Mouse (Mus musculus): ENCODE measurements at regions not wholly inside any gene's neighbourhood (a gene's known extent, or its start where the extent isn't known, plus 50 kb on each side); places are given as distances from the start of the nearest gene placed in this dataset.
A peak's percentile ranks its signal among the peaks of the same experiment; 100 is the strongest.

- DNase-seq = no peak
Measured at GRCm38 (mm10) chr9:100404426-100404825, 82.2 kb downstream of the Il20rb start.

GRCm38 (mm10) chr9:100400366-100400765, 86.2 kb downstream of the Il20rb start:
- peak; percentile 7 for DNase-seq

GRCm38 (mm10) chr9:100396340-100396910, 90.2 kb downstream of the Il20rb start:
- DNase-seq = no peak

GRCm38 (mm10) chr9:100395711-100396110, 90.9 kb downstream of the Il20rb start:
- DNase-seq = peak; percentile 29

GRCm38 (mm10) chr9:100394632-100395031, 92.0 kb downstream of the Il20rb start:
- no peak for DNase-seq

GRCm38 (mm10) chr9:100394166-100394565, 92.4 kb downstream of the Il20rb start:
- no peak for DNase-seq

GRCm38 (mm10) chr9:100392262-100392661, 94.3 kb downstream of the Il20rb start:
- no peak for DNase-seq

- no peak for DNase-seq
Measured at GRCm38 (mm10) chr9:100391566-100392213, 94.9 kb downstream of the Il20rb start.

GRCm38 (mm10) chr9:100388393-100388792, 98.2 kb downstream of the Il20rb start:
- no peak for DNase-seq

GRCm38 (mm10) chr9:100387171-100387685, 99.4 kb downstream of the Il20rb start:
- no peak for DNase-seq

- DNase-seq = peak; percentile 18
Measured at GRCm38 (mm10) chr9:100382492-100382891, 104.1 kb downstream of the Il20rb start.

GRCm38 (mm10) chr9:100369921-100370320, 116.7 kb downstream of the Il20rb start:
- DNase-seq = no peak

- DNase-seq = no peak
Measured at GRCm38 (mm10) chr9:100366816-100367215, 119.8 kb downstream of the Il20rb start.

GRCm38 (mm10) chr9:100359934-100360716, 126.5 kb downstream of the Il20rb start:
- no peak for DNase-seq

GRCm38 (mm10) chr9:100357553-100357952, 129.0 kb downstream of the Il20rb start:
- no peak for DNase-seq

- DNase-seq = no peak
Measured at GRCm38 (mm10) chr9:100340796-100341195, 145.8 kb downstream of the Il20rb start.

- DNase-seq = no peak
Measured at GRCm38 (mm10) chr9:100307765-100308164, 178.8 kb downstream of the Il20rb start.

- no peak for DNase-seq
Measured at GRCm38 (mm10) chr9:100307364-100307763, 179.2 kb downstream of the Il20rb start.

GRCm38 (mm10) chr9:100303762-100304161, 182.8 kb downstream of the Il20rb start:
- DNase-seq = no peak

GRCm38 (mm10) chr9:100301613-100302012, 185.0 kb downstream of the Il20rb start:
- DNase-seq = no peak

- DNase-seq = no peak
Measured at GRCm38 (mm10) chr9:100277361-100277760, 209.2 kb downstream of the Il20rb start.

- DNase-seq = no peak
Measured at GRCm38 (mm10) chr9:100266528-100267387, 219.8 kb downstream of the Il20rb start.
